Mouse (Mus musculus) liver, postnatal 0 days (tissue): ENCODE results near the gene Specc1.

Experiments
- CTCF ChIP-seq: sonication (generic); IDR thresholded peaks from 2 replicates; pipeline ENCODE4 v1.5.1; 2016; ENCODE audit warnings: antibody characterized with exemption, low read depth
- EP300 ChIP-seq: IDR thresholded peaks from 2 replicates; pipeline ENCODE4 v1.6.1; 2016; ENCODE audit warnings: antibody characterized with exemption, low read depth, mild to moderate bottlenecking

- TF ChIP-seq EP300 (no peak), CTCF (no peak)
Observed at GRCm38 (mm10) chr11:62018315-62019205, 62.0 kb downstream of the Specc1 start.
